Mouse (Mus musculus) testis, adult 2 months (tissue): ENCODE results near the gene Uimc1.

Source experiments
- CTCF ChIP-seq: fragments of 200-500 bp; IDR thresholded peaks from 2 replicates; pipeline ENCODE4 v1.5.1; 2012; ENCODE audit warnings: low read depth, mild to moderate bottlenecking, inconsistent platforms, low read length, moderate library complexity; ENCODE audit not compliant: control insufficient read depth, insufficient read depth, insufficient replicate concordance
- POLR2A ChIP-seq: fragments of 200-500 bp; IDR thresholded peaks from 2 replicates; pipeline ENCODE4 v1.6.1; 2012; ENCODE audit warnings: low read depth, mild to moderate bottlenecking, inconsistent platforms, low read length, moderate library complexity; ENCODE audit not compliant: control insufficient read depth

DNA sequence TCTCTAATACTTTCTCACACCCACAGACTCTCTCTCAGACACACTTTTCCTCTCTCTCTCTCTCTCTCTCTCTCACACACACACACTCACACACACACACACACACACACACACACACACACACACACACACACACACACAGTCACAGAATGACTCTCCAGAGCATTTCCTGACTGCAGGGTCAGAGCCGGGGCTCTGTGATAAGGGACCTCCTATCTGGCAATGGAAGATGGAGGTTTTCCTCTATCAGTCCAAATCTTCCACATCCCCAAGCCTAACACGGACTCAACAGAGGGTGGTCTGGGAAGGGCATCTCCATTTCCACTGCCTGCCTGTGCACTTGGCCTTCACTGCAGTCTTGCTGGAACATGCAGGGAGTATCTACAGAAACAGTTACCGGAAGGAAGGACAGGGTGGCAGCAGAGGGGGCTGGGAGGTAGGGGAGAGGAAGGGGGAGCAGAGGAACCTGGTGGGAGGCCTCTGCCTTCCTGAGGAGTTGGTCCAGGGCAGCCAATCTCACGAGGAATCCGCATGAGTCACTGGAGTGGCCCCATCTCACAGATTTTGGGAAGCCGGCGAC is 111.8 kb downstream of the Uimc1 start:
- TF ChIP-seq CTCF = no peak
- no peak for TF ChIP-seq POLR2A
